Mouse (Mus musculus) kidney, embryonic 15.5 days (tissue): ENCODE data around the gene Abr. TPM values are rescaled to one million over a fixed set of nuclear protein-coding genes. Genes with fewer than 3 reads are reported as not detected.

Source experiments
- ATAC-seq: fragments of 200-750 bp; cut with Nextera tagmentation; replicated peaks from 2 replicates; pipeline ENCODE4 v1.8.0; 2017; ENCODE audit warnings: moderate TSS enrichment; ENCODE audit not compliant: low FRiP score
- H3K27ac ChIP-seq: fragments of 300-500 bp; sonication (generic); 2 replicates; pipeline ENCODE4 v1.5.1; 2015; ENCODE audit warnings: mild to moderate bottlenecking, inconsistent platforms
- H3K27me3 ChIP-seq: fragments of 300-500 bp; sonication (generic); 2 replicates; pipeline ENCODE4 v1.6.1; 2015; ENCODE audit warnings: inconsistent platforms
- H3K36me3 ChIP-seq: fragments of 300-500 bp; sonication (generic); 2 replicates; pipeline ENCODE4 v1.6.1; 2015; ENCODE audit warnings: inconsistent platforms
- H3K4me1 ChIP-seq: fragments of 300-500 bp; sonication (generic); 2 replicates; pipeline ENCODE4 v1.6.1; 2015; ENCODE audit warnings: inconsistent platforms
- H3K4me2 ChIP-seq: fragments of 300-500 bp; sonication (generic); 2 replicates; pipeline ENCODE4 v1.6.1; 2015; ENCODE audit warnings: moderate library complexity, mild to moderate bottlenecking, inconsistent platforms
- H3K4me3 ChIP-seq: fragments of 300-500 bp; sonication (generic); replicated peaks from 2 replicates; pipeline ENCODE4 v1.5.1; 2015; ENCODE audit warnings: mild to moderate bottlenecking, inconsistent platforms
- H3K9ac ChIP-seq: fragments of 300-500 bp; sonication (generic); 2 replicates; pipeline ENCODE4 v1.6.1; 2015; ENCODE audit warnings: mild to moderate bottlenecking, inconsistent platforms
- H3K9me3 ChIP-seq: fragments of 300-500 bp; sonication (generic); replicated peaks from 2 replicates; pipeline ENCODE4 v1.6.1; 2016; ENCODE audit warnings: inconsistent platforms
- WGBS: fragments of 180-500 bp; shearing (Covaris S2); methylation state at CpG from one replicate; pipeline ENCODE4 v1.1.7; 2015; ENCODE audit warnings: mixed read lengths; 5-methylcytosine and 5-hydroxymethylcytosine counted together
- polyA plus RNA-seq: library from polyadenylated mRNA; unstranded; fragments of >200 nt; fragmentation: Nextera tagmentation; extraction: Ambion mirVana; gene quantifications from 2 replicates; pipeline ENCODE4 v1.2.1, GENCODE M21; 2015

The Abr gene
- polyA plus RNA-seq, 1 experiment from 2014 or later = 48.3 TPM

GRCm38 (mm10) chr11:76479729-76480128 is 142.4 kb downstream of the Abr start:
- peak overlapping the region; percentile 54 for H3K27ac ChIP-seq
- no peak overlapping the region for H3K4me3 ChIP-seq
- no peaks in the 10 kb centered on the region for H3K9me3 ChIP-seq
- peaks cover 48% of the 10 kb centered on the region for H3K36me3 ChIP-seq
- no peak for ATAC-seq
- peaks cover 50% of the 10 kb centered on the region for H3K4me1 ChIP-seq
- no peaks in the 10 kb centered on the region for H3K27me3 ChIP-seq
- 93% methylated on average over 4 of the region's 4 CpGs for WGBS
- H3K4me2 ChIP-seq = no peak overlapping the region
- H3K9ac ChIP-seq = no peak overlapping the region

GRCm38 (mm10) chr11:76478676-76479655 is 143.1 kb downstream of the Abr start:
- Histone ChIP-seq H3K27ac (peak overlapping the region; percentile 54), H3K4me3 (no peak overlapping the region), H3K4me1 (peaks cover 50% of the 10 kb centered on the region), H3K36me3 (peaks cover 48% of the 10 kb centered on the region), H3K4me2 (no peak overlapping the region), H3K9me3 (no peaks in the 10 kb centered on the region), H3K27me3 (no peaks in the 10 kb centered on the region), H3K9ac (no peak overlapping the region)
- no peak for ATAC-seq
- 73% methylated on average over 13 of the region's 13 CpGs for whole genome bisulfite sequencing

- Histone ChIP-seq H3K4me3 (no peak overlapping the region), H3K27me3 (no peaks in the 10 kb centered on the region), H3K9me3 (no peaks in the 10 kb centered on the region), H3K9ac (no peak overlapping the region), H3K4me1 (peaks cover 44% of the 10 kb centered on the region), H3K27ac (peak overlapping the region; percentile 57; the same call in 1 of the 2 replicates), H3K36me3 (peaks cover 48% of the 10 kb centered on the region), H3K4me2 (no peak overlapping the region)
- WGBS = 30% methylated on average over 5 of the region's 5 CpGs
- ATAC-seq = peak; percentile 63; the same call in 1 of the 2 replicates
Observed at GRCm38 (mm10) chr11:76477095-76477525, 145.0 kb downstream of the Abr start.

- H3K9me3 ChIP-seq = no peaks in the 10 kb centered on the region
- H3K27me3 ChIP-seq = no peaks in the 10 kb centered on the region
- 68% methylated on average over 8 of the region's 8 CpGs for WGBS
- H3K4me3 ChIP-seq = no peak overlapping the region
- ATAC-seq = peak; percentile 10; the same call in 1 of the 2 replicates
- peak overlapping the region; percentile 57 for H3K27ac ChIP-seq
- H3K36me3 ChIP-seq = peaks cover 54% of the 10 kb centered on the region
- peaks cover 40% of the 10 kb centered on the region for H3K4me1 ChIP-seq
- H3K4me2 ChIP-seq = no peak overlapping the region
- no peak overlapping the region for H3K9ac ChIP-seq
Observed at GRCm38 (mm10) chr11:76476376-76477094, 145.6 kb downstream of the Abr start.

GRCm38 (mm10) chr11:76472617-76473016 is 149.5 kb downstream of the Abr start:
- ATAC-seq = no peak
- no peak overlapping the region for H3K4me2 ChIP-seq
- H3K9ac ChIP-seq = no peak overlapping the region
- H3K4me1 ChIP-seq = peaks cover 51% of the 10 kb centered on the region
- H3K36me3 ChIP-seq = peaks cover 26% of the 10 kb centered on the region
- WGBS = 32% methylated on average over 5 of the region's 5 CpGs
- no peaks in the 10 kb centered on the region for H3K9me3 ChIP-seq
- no peak overlapping the region for H3K4me3 ChIP-seq
- H3K27ac ChIP-seq = no peak overlapping the region
- no peaks in the 10 kb centered on the region for H3K27me3 ChIP-seq

- H3K36me3 ChIP-seq = peaks cover 17% of the 10 kb centered on the region
- H3K4me2 ChIP-seq = no peak overlapping the region
- 41% methylated on average over 11 of the region's 11 CpGs for WGBS
- H3K4me3 ChIP-seq = no peak overlapping the region
- no peaks in the 10 kb centered on the region for H3K9me3 ChIP-seq
- H3K4me1 ChIP-seq = peaks cover 62% of the 10 kb centered on the region
- 0 out of 2 replicates have a peak overlapping the region, but pooled peaks have one; percentile 1 for H3K9ac ChIP-seq
- H3K27me3 ChIP-seq = no peaks in the 10 kb centered on the region
- peak overlapping the region; percentile 52 for H3K27ac ChIP-seq
- ATAC-seq = no peak
Observed at GRCm38 (mm10) chr11:76469311-76469998, 152.7 kb downstream of the Abr start.

- no peaks in the 10 kb centered on the region for H3K27me3 ChIP-seq
- H3K4me3 ChIP-seq = no peak overlapping the region
- 5% methylated on average over 5 of the region's 6 CpGs for WGBS
- ATAC-seq = peak; percentile 46; the same call in 1 of the 2 replicates
- peaks cover 64% of the 10 kb centered on the region for H3K4me1 ChIP-seq
- H3K4me2 ChIP-seq = peak overlapping the region; percentile 16; the same call in 1 of the 2 replicates
- no peaks in the 10 kb centered on the region for H3K9me3 ChIP-seq
- H3K9ac ChIP-seq = no peak overlapping the region
- H3K27ac ChIP-seq = peak overlapping the region; percentile 52
- H3K36me3 ChIP-seq = peaks cover 20% of the 10 kb centered on the region
Observed at GRCm38 (mm10) chr11:76468347-76468746, 153.8 kb downstream of the Abr start.

GRCm38 (mm10) chr11:76467487-76468005 is 154.6 kb downstream of the Abr start:
- no peaks in the 10 kb centered on the region for H3K9me3 ChIP-seq
- ATAC-seq = no peak; the same call in 1 of the 2 replicates
- WGBS = 29% methylated on average over 8 of the region's 8 CpGs
- H3K9ac ChIP-seq = no peak overlapping the region
- H3K4me3 ChIP-seq = no peak overlapping the region
- no peak overlapping the region for H3K4me2 ChIP-seq
- peaks cover 27% of the 10 kb centered on the region for H3K36me3 ChIP-seq
- no peaks in the 10 kb centered on the region for H3K27me3 ChIP-seq
- peaks cover 59% of the 10 kb centered on the region for H3K4me1 ChIP-seq
- peak overlapping the region; percentile 52; the same call in 1 of the 2 replicates for H3K27ac ChIP-seq

- 32% methylated on average over 10 of the region's 10 CpGs for WGBS
- H3K9me3 ChIP-seq = no peaks in the 10 kb centered on the region
- peaks cover 60% of the 10 kb centered on the region for H3K4me1 ChIP-seq
- no peak overlapping the region for H3K4me2 ChIP-seq
- no peak for ATAC-seq
- no peak overlapping the region for H3K4me3 ChIP-seq
- H3K27ac ChIP-seq = peak overlapping the region; percentile 52; the same call in 1 of the 2 replicates
- peaks cover 31% of the 10 kb centered on the region for H3K36me3 ChIP-seq
- H3K9ac ChIP-seq = no peak overlapping the region
- H3K27me3 ChIP-seq = no peaks in the 10 kb centered on the region
Observed at GRCm38 (mm10) chr11:76467073-76467472, 155.0 kb downstream of the Abr start.

- no peak overlapping the region for H3K9ac ChIP-seq
- no peak overlapping the region for H3K4me2 ChIP-seq
- no peak for ATAC-seq
- H3K27me3 ChIP-seq = no peaks in the 10 kb centered on the region
- no peak overlapping the region for H3K27ac ChIP-seq
- 48% methylated on average over 4 of the region's 4 CpGs for WGBS
- H3K9me3 ChIP-seq = no peaks in the 10 kb centered on the region
- peaks cover 70% of the 10 kb centered on the region for H3K4me1 ChIP-seq
- no peak overlapping the region for H3K4me3 ChIP-seq
- peaks cover 32% of the 10 kb centered on the region for H3K36me3 ChIP-seq
Observed at GRCm38 (mm10) chr11:76465879-76466278, 156.2 kb downstream of the Abr start.

GRCm38 (mm10) chr11:76461696-76462095 is 160.4 kb downstream of the Abr start:
- H3K27ac ChIP-seq = no peak overlapping the region
- H3K9ac ChIP-seq = no peak overlapping the region
- 75% methylated on average over 5 of the region's 5 CpGs for WGBS
- no peak overlapping the region for H3K4me2 ChIP-seq
- peaks cover 40% of the 10 kb centered on the region for H3K4me1 ChIP-seq
- H3K9me3 ChIP-seq = no peaks in the 10 kb centered on the region
- no peaks in the 10 kb centered on the region for H3K27me3 ChIP-seq
- ATAC-seq = no peak
- peaks cover 62% of the 10 kb centered on the region for H3K36me3 ChIP-seq
- no peak overlapping the region for H3K4me3 ChIP-seq
